Mouse (Mus musculus) heart, adult 2 months (tissue): ENCODE data around the gene Atg7.

Experiments
- CTCF ChIP-seq: fragments of 200-600 bp; IDR thresholded peaks from 2 replicates; pipeline ENCODE4 v1.8.1; 2022; ENCODE audit warnings: antibody characterized with exemption, mild to moderate bottlenecking, moderate library complexity
- EP300 ChIP-seq: fragments of 200-500 bp; IDR thresholded peaks from 2 replicates; pipeline ENCODE4 v1.6.1; 2011; ENCODE audit warnings: low read depth, low read length, control low read depth; ENCODE audit not compliant: insufficient read depth

DNA sequence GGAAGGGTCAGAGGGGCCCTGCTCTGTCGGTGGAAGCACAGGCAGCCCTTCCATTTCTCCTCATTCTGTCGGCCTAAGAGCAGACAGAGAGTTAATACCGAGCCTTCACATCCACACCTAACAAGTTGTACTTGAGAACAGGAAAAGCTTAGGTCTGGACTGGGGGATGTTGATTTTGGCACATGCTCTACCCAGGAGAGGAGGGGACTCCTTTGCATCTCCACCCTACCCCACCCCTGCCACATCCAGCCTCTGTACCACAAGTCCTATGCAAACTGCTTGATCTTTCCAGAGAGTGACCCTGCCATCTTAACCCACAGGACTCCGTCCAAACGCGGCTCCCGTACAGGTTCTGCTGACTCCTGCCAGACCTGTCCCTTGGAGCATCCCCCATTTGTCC is 178.7 kb downstream of the Atg7 start:
- TF ChIP-seq CTCF: no peak
- no peak for TF ChIP-seq EP300
